Mouse (Mus musculus) lung, adult 2 months (tissue): ENCODE results near the gene Raet1d.
"Not testable (repeated sequence)": the region's sequence is repeated elsewhere in the genome, so short reads cannot be mapped to it uniquely, and the experiment has no call there.

Experiments used
- CTCF ChIP-seq: fragments of 200-500 bp; IDR thresholded peaks from 2 replicates; pipeline ENCODE4 v1.5.1; 2011; ENCODE audit warnings: mild to moderate bottlenecking, low read length, control low read depth; ENCODE audit not compliant: insufficient read depth
- POLR2A ChIP-seq: fragments of 200-500 bp; IDR thresholded peaks from 2 replicates; pipeline ENCODE4 v1.6.1; 2011; ENCODE audit warnings: low read depth, mild to moderate bottlenecking, control low read depth, low read length, borderline replicate concordance; ENCODE audit errors: extremely low read depth

DNA sequence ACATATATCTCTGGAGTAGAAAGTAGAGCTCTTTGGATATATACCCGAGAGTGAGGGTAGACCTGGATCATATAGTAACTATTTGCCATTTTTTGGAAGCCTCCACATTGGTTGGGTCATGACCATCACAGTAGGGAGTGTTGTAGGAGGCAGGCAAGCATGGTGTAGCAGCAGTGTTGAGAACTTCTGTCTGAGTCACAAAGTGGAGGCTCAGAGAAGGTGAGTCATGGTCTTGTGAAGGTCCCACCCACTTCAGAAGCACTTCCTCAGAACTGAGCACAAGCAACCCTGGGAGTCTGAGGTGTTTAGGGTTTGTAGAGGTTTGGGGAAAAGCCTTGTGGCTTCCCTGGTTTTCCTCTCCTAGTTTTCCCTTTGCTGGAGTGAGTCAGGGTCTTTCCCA lies 3.0 kb upstream of the Raet1d start:
- not testable (repeated sequence) for TF ChIP-seq CTCF, POLR2A
